Mouse (Mus musculus): ENCODE measurements around the gene Thsd7b. TPM values are rescaled to one million over a fixed set of nuclear protein-coding genes. Genes with fewer than 3 reads are reported as not detected.
"Not testable (repeated sequence)": the region's sequence is repeated elsewhere in the genome, so short reads cannot be mapped to it uniquely, and the experiment has no call there.

Gene Thsd7b
- total RNA-seq, 2 experiments from 2014 or later = 12.4 to 12.7 TPM

- no peak for DNase-seq (ENCODE audit: low spot score in 2 of 2)
Observed at GRCm38 (mm10) chr1:130066193-130066959, 793.3 kb downstream of the Thsd7b start.

- no peak for DNase-seq (ENCODE audit: low spot score in 2 of 2)
Observed at GRCm38 (mm10) chr1:130083788-130084187, 810.7 kb downstream of the Thsd7b start.

- no peak for DNase-seq (ENCODE audit: low spot score in 2 of 2)
Observed at GRCm38 (mm10) chr1:130085207-130085606, 812.1 kb downstream of the Thsd7b start.

GRCm38 (mm10) chr1:130085910-130086309 lies 812.8 kb downstream of the Thsd7b start:
- DNase-seq (ENCODE audit: low spot score in 2 of 2) = peak; percentile 33 to 75

GRCm38 (mm10) chr1:130099227-130099626 lies 826.1 kb downstream of the Thsd7b start:
- no peak for DNase-seq (ENCODE audit: low spot score in 2 of 2)

GRCm38 (mm10) chr1:130112580-130113314 lies 839.6 kb downstream of the Thsd7b start:
- DNase-seq (ENCODE audit: low spot score in 2 of 2) = no peak

- DNase-seq (ENCODE audit: low spot score in 2 of 2) = no peak
Observed at GRCm38 (mm10) chr1:130113549-130113948, 840.4 kb downstream of the Thsd7b start.

GRCm38 (mm10) chr1:130130901-130131300 lies 857.8 kb downstream of the Thsd7b start:
- DNase-seq (ENCODE audit: low spot score in 2 of 2) = peak; percentile 10 to 57

- no peak for DNase-seq (ENCODE audit: low spot score in 2 of 2)
Observed at GRCm38 (mm10) chr1:130166187-130166586, 893.1 kb downstream of the Thsd7b start.

- no peak for DNase-seq (ENCODE audit: low spot score in 2 of 2)
Observed at GRCm38 (mm10) chr1:130167260-130167659, 894.2 kb downstream of the Thsd7b start.

GRCm38 (mm10) chr1:130169875-130170274 lies 896.8 kb downstream of the Thsd7b start:
- no peak for DNase-seq (ENCODE audit: low spot score in 2 of 2)

GRCm38 (mm10) chr1:130170290-130170689 lies 897.2 kb downstream of the Thsd7b start:
- no peak for DNase-seq (ENCODE audit: low spot score in 2 of 2)

- not testable (repeated sequence) for DNase-seq (ENCODE audit: low spot score in 2 of 2)
Observed at GRCm38 (mm10) chr1:130186836-130187235, 913.7 kb downstream of the Thsd7b start.

GRCm38 (mm10) chr1:130192190-130193028 lies 919.3 kb downstream of the Thsd7b start:
- peak; percentile 16 to 72 for DNase-seq (ENCODE audit: low spot score in 2 of 2)

GRCm38 (mm10) chr1:130217404-130217803 lies 944.3 kb downstream of the Thsd7b start:
- no peak for DNase-seq (ENCODE audit: low spot score in 2 of 2)

GRCm38 (mm10) chr1:130222904-130223303 lies 949.8 kb downstream of the Thsd7b start:
- no peak for DNase-seq (ENCODE audit: low spot score in 2 of 2)

- no peak for DNase-seq (ENCODE audit: low spot score in 2 of 2)
Observed at GRCm38 (mm10) chr1:130245563-130245962, 972.5 kb downstream of the Thsd7b start.

GRCm38 (mm10) chr1:130246264-130246663 lies 973.2 kb downstream of the Thsd7b start:
- not testable (repeated sequence) for DNase-seq (ENCODE audit: low spot score in 2 of 2)

GRCm38 (mm10) chr1:130246930-130247329 lies 973.8 kb downstream of the Thsd7b start:
- DNase-seq (ENCODE audit: low spot score in 2 of 2) = not testable (repeated sequence)

- DNase-seq (ENCODE audit: low spot score in 2 of 2) = no peak
Observed at GRCm38 (mm10) chr1:130262046-130262445, 988.9 kb downstream of the Thsd7b start.

Data from layer of hippocampus, adult 18-20 months (tissue).